Mouse (Mus musculus) lung, postnatal 0 days (tissue): ENCODE results near the gene Prdm11.

Experiments
- CTCF ChIP-seq: IDR thresholded peaks from 2 replicates; pipeline ENCODE4 v1.5.1; 2016; ENCODE audit warnings: antibody characterized with exemption, mild to moderate bottlenecking
- EP300 ChIP-seq: IDR thresholded peaks from 2 replicates; pipeline ENCODE4 v1.6.1; 2016; ENCODE audit warnings: antibody characterized with exemption, mild to moderate bottlenecking, control low read depth

- TF ChIP-seq CTCF = no peak
- peak; percentile 80 for TF ChIP-seq EP300
Observed at GRCm38 (mm10) chr2:92983273-92983620, 62.7 kb downstream of the Prdm11 start.
